Mouse (Mus musculus): ENCODE data around the gene Cfap46. TPM values are rescaled to one million over a fixed set of nuclear protein-coding genes. Genes with fewer than 3 reads are reported as not detected.
"Not testable (repeated sequence)": the region's sequence is repeated elsewhere in the genome, so short reads cannot be mapped to it uniquely, and the experiment has no call there.

The Cfap46 gene
- polyA plus RNA-seq, 1 experiment from 2014 or later, result not detected

DNA sequence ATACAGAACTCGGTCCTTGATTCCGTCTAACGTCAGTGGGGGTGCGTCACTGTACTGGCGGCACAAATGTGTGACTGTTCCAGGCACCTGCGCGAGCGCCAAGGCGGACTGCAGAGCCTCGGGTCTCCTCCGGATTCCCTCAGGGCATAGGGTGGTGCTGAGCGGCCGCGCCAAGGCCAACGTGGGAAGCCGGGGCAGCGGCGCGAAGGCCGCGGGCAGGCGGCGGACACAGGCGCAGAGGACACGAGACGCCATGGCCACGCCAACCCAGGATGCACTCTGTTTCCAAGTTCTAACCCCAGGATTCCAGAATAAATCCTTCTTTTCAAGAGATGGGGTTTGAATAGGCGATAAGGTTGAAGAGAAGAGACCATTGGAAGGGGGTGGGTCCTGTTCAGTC, 23.7 kb downstream of the Cfap46 start:
- not testable (repeated sequence) for H3K27ac ChIP-seq (replicated peaks); H3K4me1 ChIP-seq (replicated peaks); H3K36me3 ChIP-seq (replicated peaks); H3K4me2 ChIP-seq; H3K9me3 ChIP-seq (replicated peaks); H3K4me3 ChIP-seq (replicated peaks); H3K9ac ChIP-seq; H3K27me3 ChIP-seq; ATAC-seq (ENCODE audit: insufficient read depth)
- 83% methylated on average over 28 of the region's 28 CpGs for WGBS (ENCODE audit: insufficient replicate concordance)

GRCm38 (mm10) chr7:139649698-139650097, 33.9 kb downstream of the Cfap46 start:
- no peaks in the 10 kb centered on the region for H3K9me3 ChIP-seq (replicated peaks)
- H3K27ac ChIP-seq (replicated peaks), result no peak overlapping the region
- no peaks in the 10 kb centered on the region for H3K36me3 ChIP-seq (replicated peaks)
- no peak overlapping the region for H3K4me2 ChIP-seq
- H3K4me1 ChIP-seq (replicated peaks), result no peaks in the 10 kb centered on the region
- no peaks in the 10 kb centered on the region for H3K27me3 ChIP-seq
- H3K9ac ChIP-seq, result no peak overlapping the region
- H3K4me3 ChIP-seq (replicated peaks), result no peak overlapping the region
- 43% methylated on average over 7 of the region's 7 CpGs for WGBS (ENCODE audit: insufficient replicate concordance)
- no peak for ATAC-seq (ENCODE audit: insufficient read depth)

DNA sequence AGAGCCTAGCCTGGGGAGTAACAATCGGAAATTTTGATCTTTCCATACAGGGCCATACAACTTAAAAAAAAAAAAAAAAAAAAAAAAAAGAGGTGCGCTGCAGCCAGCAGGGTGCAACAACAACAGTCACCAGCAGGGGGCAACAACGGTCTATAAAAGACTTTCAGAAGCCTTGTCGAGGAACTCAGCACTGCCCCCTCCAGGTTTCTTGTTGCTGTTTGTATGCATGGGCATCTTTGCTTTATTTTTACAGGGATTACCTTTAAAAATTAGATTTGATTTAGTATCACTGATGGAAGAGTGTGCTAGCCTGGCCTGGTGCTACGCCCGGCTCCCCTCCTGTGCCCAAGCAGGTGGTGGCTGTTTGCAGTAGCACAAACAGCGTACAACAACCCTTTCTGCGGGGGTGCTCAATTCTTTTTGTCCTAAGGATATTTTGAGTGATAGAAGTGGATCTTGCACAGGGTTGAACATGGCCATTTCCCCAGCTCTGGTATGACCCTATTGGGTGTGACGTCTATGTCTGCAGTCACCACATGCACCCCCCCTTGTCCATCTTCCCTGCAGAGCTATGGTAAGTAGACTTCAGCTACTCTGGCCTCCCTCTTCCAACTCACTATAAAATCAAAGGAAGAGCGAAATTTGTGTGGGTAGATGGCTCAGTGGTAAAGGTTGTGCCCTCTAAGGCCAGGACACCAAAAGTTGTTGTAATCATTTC, 35.4 kb downstream of the Cfap46 start:
- no peak overlapping the region for H3K4me3 ChIP-seq (replicated peaks)
- H3K27me3 ChIP-seq, result no peaks in the 10 kb centered on the region
- H3K4me1 ChIP-seq (replicated peaks), result no peaks in the 10 kb centered on the region
- 38% methylated on average over 10 of the region's 10 CpGs for WGBS (ENCODE audit: insufficient replicate concordance)
- no peak for ATAC-seq (ENCODE audit: insufficient read depth)
- H3K27ac ChIP-seq (replicated peaks), result no peak overlapping the region
- H3K9ac ChIP-seq, result no peak overlapping the region
- no peak overlapping the region for H3K4me2 ChIP-seq
- H3K9me3 ChIP-seq (replicated peaks), result no peaks in the 10 kb centered on the region
- no peaks in the 10 kb centered on the region for H3K36me3 ChIP-seq (replicated peaks)

DNA sequence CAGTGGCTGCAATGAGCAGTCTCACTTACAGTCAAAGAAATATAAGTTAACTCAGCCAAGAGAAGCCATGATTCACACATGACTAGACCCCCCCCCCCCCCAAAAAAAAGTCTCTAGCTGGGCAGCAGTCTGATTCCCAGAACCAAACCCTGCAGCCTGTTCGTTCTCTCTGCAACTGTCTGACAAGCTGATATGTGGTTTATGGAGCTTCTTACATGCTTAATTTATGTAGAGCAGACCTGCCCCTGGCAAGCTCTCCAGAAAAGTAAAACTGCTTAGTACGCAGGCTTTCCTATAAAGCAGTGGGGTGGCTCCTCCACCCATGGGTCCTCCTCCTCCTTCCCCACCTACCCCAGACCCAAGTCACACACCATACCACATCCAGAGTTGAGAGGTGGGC, 50.2 kb downstream of the Cfap46 start:
- H3K27ac ChIP-seq (replicated peaks), result no peak overlapping the region
- H3K36me3 ChIP-seq (replicated peaks), result no peaks in the 10 kb centered on the region
- WGBS (ENCODE audit: insufficient replicate concordance), result 61% methylated on average over 2 of the region's 2 CpGs

GRCm38 (mm10) chr7:139625156-139625555, 58.5 kb downstream of the Cfap46 start:
- no peak for ATAC-seq (ENCODE audit: insufficient read depth)
- Histone ChIP-seq H3K4me2 (no peak overlapping the region), H3K4me3 (replicated peaks) (no peak overlapping the region), H3K36me3 (replicated peaks) (no peaks in the 10 kb centered on the region), H3K9ac (no peak overlapping the region), H3K4me1 (replicated peaks) (no peaks in the 10 kb centered on the region), H3K27ac (replicated peaks) (no peak overlapping the region), H3K9me3 (replicated peaks) (no peaks in the 10 kb centered on the region), H3K27me3 (no peaks in the 10 kb centered on the region)
- WGBS (ENCODE audit: insufficient replicate concordance), result 69% methylated on average over 9 of the region's 9 CpGs

More for the DNA sequence above, 50.2 kb downstream of the Cfap46 start:
- no peaks in the 10 kb centered on the region for H3K27me3 ChIP-seq
- ATAC-seq (ENCODE audit: insufficient read depth), result no peak
- H3K9me3 ChIP-seq (replicated peaks), result no peaks in the 10 kb centered on the region
- no peak overlapping the region for H3K4me2 ChIP-seq
- no peak overlapping the region for H3K4me3 ChIP-seq (replicated peaks)
- H3K9ac ChIP-seq, result no peak overlapping the region
- H3K4me1 ChIP-seq (replicated peaks), result no peaks in the 10 kb centered on the region

- H3K36me3 ChIP-seq (replicated peaks), result no peaks in the 10 kb centered on the region
- H3K4me3 ChIP-seq (replicated peaks), result no peak overlapping the region
- no peak overlapping the region for H3K9ac ChIP-seq
- no peaks in the 10 kb centered on the region for H3K27me3 ChIP-seq
- H3K9me3 ChIP-seq (replicated peaks), result no peaks in the 10 kb centered on the region
- no peak overlapping the region for H3K27ac ChIP-seq (replicated peaks)
- H3K4me1 ChIP-seq (replicated peaks), result no peaks in the 10 kb centered on the region
- no peak overlapping the region for H3K4me2 ChIP-seq
- no peak for ATAC-seq (ENCODE audit: insufficient read depth)
- 69% methylated on average over 13 of the region's 13 CpGs for WGBS (ENCODE audit: insufficient replicate concordance)
Observed at GRCm38 (mm10) chr7:139622568-139622967, 61.0 kb downstream of the Cfap46 start.

DNA sequence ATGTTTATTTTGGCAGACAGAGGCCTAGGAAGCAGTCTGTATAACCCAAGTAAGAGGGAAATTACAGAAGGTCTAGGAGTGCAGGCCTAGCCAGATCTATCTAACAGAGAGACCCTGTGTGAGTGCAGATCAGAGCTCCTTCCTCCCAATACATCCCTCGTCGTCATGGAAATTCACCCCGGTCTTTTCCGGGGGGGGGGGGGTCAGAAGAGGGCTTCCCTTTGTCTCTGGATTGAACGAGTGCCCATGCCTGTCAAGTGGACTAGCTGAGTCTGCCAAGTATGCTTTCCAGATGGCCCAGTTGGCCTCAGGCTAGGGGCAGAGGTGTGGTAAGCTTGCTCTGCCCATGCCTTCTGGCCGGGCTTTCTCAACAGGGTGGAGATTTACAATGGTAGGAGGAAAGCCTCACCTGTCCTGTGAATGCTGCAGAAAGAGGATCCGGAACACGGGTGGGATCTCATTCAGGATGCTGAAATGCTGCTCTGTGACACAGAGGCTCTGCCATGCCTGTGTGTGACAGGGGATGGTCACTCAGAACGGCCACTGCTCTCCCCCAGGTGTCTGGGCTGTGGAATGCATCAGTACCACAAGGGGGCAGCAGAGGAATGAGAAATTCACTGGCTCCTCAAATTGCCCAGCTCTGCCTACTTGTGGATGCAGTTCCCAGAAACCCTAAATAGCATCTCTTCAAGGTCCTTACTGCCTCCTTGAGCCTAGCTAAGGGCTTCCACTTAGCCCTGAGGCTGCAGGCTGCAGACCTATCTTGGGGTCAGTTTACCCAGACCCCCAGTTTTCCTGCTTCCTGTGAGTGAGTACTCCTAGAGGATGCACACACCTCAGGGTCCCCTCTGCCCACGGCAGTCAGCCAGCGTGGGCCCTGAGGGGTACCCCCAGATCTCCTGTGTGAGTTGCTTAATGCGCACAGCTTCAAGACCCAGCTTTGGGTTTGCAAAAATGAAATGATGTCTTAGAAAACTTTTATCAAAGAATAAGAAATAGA, 67.5 kb downstream of the Cfap46 start:
- no peak overlapping the region for H3K4me2 ChIP-seq
- H3K4me3 ChIP-seq (replicated peaks), result no peak overlapping the region
- no peak overlapping the region for H3K27ac ChIP-seq (replicated peaks)
- H3K36me3 ChIP-seq (replicated peaks), result no peaks in the 10 kb centered on the region
- H3K9me3 ChIP-seq (replicated peaks), result no peaks in the 10 kb centered on the region
- H3K4me1 ChIP-seq (replicated peaks), result no peaks in the 10 kb centered on the region
- H3K9ac ChIP-seq, result no peak overlapping the region
- no peak for ATAC-seq (ENCODE audit: insufficient read depth)
- H3K27me3 ChIP-seq, result no peaks in the 10 kb centered on the region
- 52% methylated on average over 12 of the region's 12 CpGs for WGBS (ENCODE audit: insufficient replicate concordance)

- ATAC-seq (ENCODE audit: insufficient read depth), result no peak
- Histone ChIP-seq H3K4me1 (replicated peaks) (no peaks in the 10 kb centered on the region), H3K4me2 (no peak overlapping the region), H3K9ac (no peak overlapping the region), H3K36me3 (replicated peaks) (no peaks in the 10 kb centered on the region), H3K27me3 (no peaks in the 10 kb centered on the region), H3K4me3 (replicated peaks) (no peak overlapping the region), H3K27ac (replicated peaks) (no peak overlapping the region), H3K9me3 (replicated peaks) (no peaks in the 10 kb centered on the region)
- 33% methylated on average over 2 of the region's 2 CpGs for WGBS (ENCODE audit: insufficient replicate concordance)
Observed at GRCm38 (mm10) chr7:139610328-139610727, 73.3 kb downstream of the Cfap46 start.

DNA sequence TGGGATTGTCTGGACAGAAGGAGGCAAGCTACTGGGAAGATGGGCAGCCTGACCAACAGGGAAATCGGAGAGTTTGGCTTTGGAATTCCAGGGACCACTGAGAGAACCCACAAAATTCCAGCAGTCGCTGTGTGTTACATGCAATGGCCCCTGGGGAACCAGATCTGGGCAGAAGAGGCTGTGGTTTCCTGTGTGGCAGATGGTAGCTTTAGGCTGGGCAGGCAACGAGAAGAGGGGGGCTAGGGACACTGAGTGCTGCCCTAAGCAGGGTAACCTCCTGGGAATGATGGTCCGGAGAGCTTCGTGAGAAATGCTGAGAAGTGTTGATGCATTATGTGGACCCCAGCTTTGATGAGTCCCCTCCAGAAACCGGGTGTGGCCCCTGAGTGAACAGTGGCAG, 87.8 kb downstream of the Cfap46 start:
- Histone ChIP-seq H3K9ac (no peak overlapping the region), H3K9me3 (replicated peaks) (no peaks in the 10 kb centered on the region), H3K36me3 (replicated peaks) (no peaks in the 10 kb centered on the region), H3K4me3 (replicated peaks) (no peak overlapping the region), H3K27ac (replicated peaks) (no peak overlapping the region), H3K4me1 (replicated peaks) (no peaks in the 10 kb centered on the region), H3K4me2 (no peak overlapping the region), H3K27me3 (0 out of 2 replicates have a peak, but pooled peaks cover 3% of the 10 kb centered on the region)
- 28% methylated on average over 6 of the region's 6 CpGs for WGBS (ENCODE audit: insufficient replicate concordance)
- ATAC-seq (ENCODE audit: insufficient read depth), result no peak

DNA sequence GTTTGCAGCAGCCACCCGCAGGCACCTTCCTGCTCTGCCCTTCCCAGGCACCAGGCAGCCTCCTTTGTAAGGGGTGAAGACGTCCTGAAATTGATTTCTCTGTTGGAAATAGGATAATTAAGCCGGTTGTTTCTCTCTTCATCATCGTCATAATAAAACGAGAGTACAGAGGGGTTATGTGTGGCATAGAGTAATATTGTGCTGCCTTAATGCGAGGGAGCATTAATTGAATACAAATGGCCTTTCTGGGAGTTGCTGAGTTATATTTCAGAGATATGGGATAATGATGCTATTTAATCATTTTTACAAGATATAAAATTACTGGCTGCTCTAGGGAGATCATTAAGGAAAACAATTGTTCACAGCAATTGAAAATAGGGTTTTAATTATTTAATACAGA, 88.3 kb downstream of the Cfap46 start:
- no peak for ATAC-seq (ENCODE audit: insufficient read depth)
- WGBS (ENCODE audit: insufficient replicate concordance), result 49% methylated on average over 6 of the region's 6 CpGs
- H3K4me3 ChIP-seq (replicated peaks), result no peak overlapping the region
- H3K27me3 ChIP-seq, result 0 out of 2 replicates have a peak, but pooled peaks cover 6% of the 10 kb centered on the region
- no peak overlapping the region for H3K27ac ChIP-seq (replicated peaks)
- no peak overlapping the region for H3K4me2 ChIP-seq
- H3K9ac ChIP-seq, result no peak overlapping the region
- H3K4me1 ChIP-seq (replicated peaks), result no peaks in the 10 kb centered on the region
- H3K9me3 ChIP-seq (replicated peaks), result no peaks in the 10 kb centered on the region
- no peaks in the 10 kb centered on the region for H3K36me3 ChIP-seq (replicated peaks)

- H3K27ac ChIP-seq (replicated peaks), result no peak overlapping the region
- no peak for ATAC-seq (ENCODE audit: insufficient read depth)
- H3K4me3 ChIP-seq (replicated peaks), result no peak overlapping the region
- no peaks in the 10 kb centered on the region for H3K4me1 ChIP-seq (replicated peaks)
- H3K27me3 ChIP-seq, result peaks cover 43% of the 10 kb centered on the region
- no peak overlapping the region for H3K9ac ChIP-seq
- WGBS (ENCODE audit: insufficient replicate concordance), result 72% methylated on average over 5 of the region's 5 CpGs
- no peaks in the 10 kb centered on the region for H3K9me3 ChIP-seq (replicated peaks)
- H3K36me3 ChIP-seq (replicated peaks), result no peaks in the 10 kb centered on the region
- no peak overlapping the region for H3K4me2 ChIP-seq
Observed at GRCm38 (mm10) chr7:139591311-139591710, 92.3 kb downstream of the Cfap46 start.

Measured in liver, embryonic 15.5 days (tissue).